Mouse (Mus musculus) kidney, adult 2 months (tissue): Measurements from ENCODE around the gene Rasgef1a.

Source experiments
- CTCF ChIP-seq: fragments of 200-500 bp; conservative IDR thresholded peaks from 2 replicates; pipeline ENCODE4 v1.5.1; 2011; ENCODE audit warnings: low read depth, mild to moderate bottlenecking, control low read depth, low read length, moderate library complexity, mixed read lengths; ENCODE audit not compliant: insufficient read depth, insufficient read length
- POLR2A ChIP-seq: fragments of 200-500 bp; IDR thresholded peaks from one replicate; pipeline ENCODE4 v1.6.1; 2011; ENCODE audit warnings: low read depth, low read length, control low read depth

DNA sequence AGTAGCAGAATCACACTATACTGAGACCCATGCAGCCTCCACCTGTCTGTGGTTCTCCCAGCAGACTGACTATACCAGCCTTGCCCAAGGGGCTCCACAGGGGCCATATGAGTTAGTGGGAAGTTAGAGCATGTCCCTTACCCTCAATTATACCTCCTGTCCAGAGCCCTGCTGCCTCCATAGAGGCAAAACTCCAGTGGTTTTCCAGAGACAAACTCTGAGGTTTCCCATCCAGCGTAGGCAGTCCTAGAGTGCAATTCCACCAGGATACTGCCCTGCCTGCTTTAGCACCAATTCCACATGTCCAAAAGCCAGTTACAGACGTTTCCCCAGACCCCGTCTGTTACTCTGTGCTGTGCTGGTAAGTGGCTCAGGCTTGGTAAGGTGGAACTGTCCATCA, 68.1 kb downstream of the Rasgef1a start:
- TF ChIP-seq CTCF: no peak
- no peak for TF ChIP-seq POLR2A
